Mouse (Mus musculus): Measurements from ENCODE around the gene Trpc1. TPM values are rescaled to one million over a fixed set of nuclear protein-coding genes. Genes with fewer than 3 reads are reported as not detected.

Gene Trpc1
- polyA plus RNA-seq, 1 experiment = 1.2 TPM

DNA sequence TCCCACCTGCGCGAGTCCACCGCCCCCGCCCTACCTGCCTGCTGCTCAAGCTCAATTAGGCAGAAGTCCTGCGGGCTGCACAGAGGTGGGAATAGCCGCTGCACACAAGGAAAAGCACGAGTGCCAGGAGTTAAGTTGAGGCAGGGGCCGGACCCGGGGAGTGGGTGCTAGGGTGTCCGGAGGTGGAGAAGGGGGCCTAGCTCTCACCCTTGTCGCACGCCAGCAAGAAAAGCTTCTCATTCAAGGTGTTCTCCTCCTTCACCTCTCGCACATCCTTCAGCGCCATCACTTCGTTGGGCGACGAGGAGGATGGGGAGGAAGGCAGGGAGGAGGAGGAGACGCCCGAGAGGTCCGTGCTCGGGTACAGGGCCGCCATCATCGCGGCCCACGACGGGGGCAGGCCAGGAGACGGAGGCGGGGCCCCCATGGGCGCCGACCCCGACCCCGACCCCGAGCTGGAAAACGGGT lies 680 bp downstream of the Trpc1 start:
- no peak for TF ChIP-seq POLR2A (IDR thresholded peaks at IDR 0.05; ENCODE audit: control insufficient read depth, extremely low read depth, insufficient read depth, low read length, poor library complexity)
- TF ChIP-seq CTCF (IDR thresholded peaks at IDR 0.05; ENCODE audit: borderline replicate concordance, control insufficient read depth, extremely low read depth, insufficient read depth, low read length, poor library complexity) = no peak
- Histone ChIP-seq H3K4me1 (replicated peaks; ENCODE audit: control insufficient read depth, insufficient read depth, low read length) (peaks cover 7% of the 10 kb centered on the region; the same call in 1 of the 2 replicates), H3K27me3 (ENCODE audit: control insufficient read depth, insufficient read depth, low read length) (no peaks in the 10 kb centered on the region; the same call in 1 of the 2 replicates), H3K27ac (ENCODE audit: control insufficient read depth, insufficient read depth, low read length) (no peak overlapping the region), H3K4me3 (ENCODE audit: control insufficient read depth, insufficient read depth, low read length) (peak overlapping the region; percentile 43), H3K36me3 (ENCODE audit: control insufficient read depth, insufficient read depth, low read length) (no peaks in the 10 kb centered on the region)
- WGBS = 11% methylated on average over 34 of the region's 34 CpGs
- peak; percentile 1 for DNase-seq

DNA sequence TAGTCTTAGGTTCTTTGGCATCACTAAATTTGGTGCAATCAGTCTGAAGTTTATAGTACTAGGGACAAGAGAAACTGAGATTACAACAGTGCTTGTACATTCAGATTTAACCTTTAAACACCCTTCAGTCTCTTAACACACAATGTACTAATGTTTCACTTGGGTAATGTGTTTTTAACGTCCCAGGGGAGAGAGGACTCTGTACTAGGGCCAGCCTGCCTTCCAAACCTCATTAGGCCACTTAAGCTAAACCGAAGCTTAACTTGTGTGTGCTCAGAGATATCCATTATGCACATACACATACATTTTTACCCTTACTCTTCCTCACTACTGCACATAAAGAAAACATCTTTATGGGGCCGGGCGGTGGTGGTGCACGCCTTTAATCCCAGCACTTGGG lies 2.9 kb downstream of the Trpc1 start:
- H3K27ac ChIP-seq (ENCODE audit: control insufficient read depth, insufficient read depth, low read length) = no peak overlapping the region
- no peak overlapping the region for H3K4me3 ChIP-seq (ENCODE audit: control insufficient read depth, insufficient read depth, low read length)
- DNase-seq = no peak
- H3K27me3 ChIP-seq (ENCODE audit: control insufficient read depth, insufficient read depth, low read length) = no peaks in the 10 kb centered on the region; the same call in 1 of the 2 replicates
- WGBS = 95% methylated on average over 5 of the region's 5 CpGs
- TF ChIP-seq CTCF (IDR thresholded peaks at IDR 0.05; ENCODE audit: borderline replicate concordance, control insufficient read depth, extremely low read depth, insufficient read depth, low read length, poor library complexity) = no peak
- TF ChIP-seq POLR2A (IDR thresholded peaks at IDR 0.05; ENCODE audit: control insufficient read depth, extremely low read depth, insufficient read depth, low read length, poor library complexity) = no peak
- no peaks in the 10 kb centered on the region for H3K36me3 ChIP-seq (ENCODE audit: control insufficient read depth, insufficient read depth, low read length)
- peaks cover 7% of the 10 kb centered on the region; the same call in 1 of the 2 replicates for H3K4me1 ChIP-seq (replicated peaks; ENCODE audit: control insufficient read depth, insufficient read depth, low read length)

DNA sequence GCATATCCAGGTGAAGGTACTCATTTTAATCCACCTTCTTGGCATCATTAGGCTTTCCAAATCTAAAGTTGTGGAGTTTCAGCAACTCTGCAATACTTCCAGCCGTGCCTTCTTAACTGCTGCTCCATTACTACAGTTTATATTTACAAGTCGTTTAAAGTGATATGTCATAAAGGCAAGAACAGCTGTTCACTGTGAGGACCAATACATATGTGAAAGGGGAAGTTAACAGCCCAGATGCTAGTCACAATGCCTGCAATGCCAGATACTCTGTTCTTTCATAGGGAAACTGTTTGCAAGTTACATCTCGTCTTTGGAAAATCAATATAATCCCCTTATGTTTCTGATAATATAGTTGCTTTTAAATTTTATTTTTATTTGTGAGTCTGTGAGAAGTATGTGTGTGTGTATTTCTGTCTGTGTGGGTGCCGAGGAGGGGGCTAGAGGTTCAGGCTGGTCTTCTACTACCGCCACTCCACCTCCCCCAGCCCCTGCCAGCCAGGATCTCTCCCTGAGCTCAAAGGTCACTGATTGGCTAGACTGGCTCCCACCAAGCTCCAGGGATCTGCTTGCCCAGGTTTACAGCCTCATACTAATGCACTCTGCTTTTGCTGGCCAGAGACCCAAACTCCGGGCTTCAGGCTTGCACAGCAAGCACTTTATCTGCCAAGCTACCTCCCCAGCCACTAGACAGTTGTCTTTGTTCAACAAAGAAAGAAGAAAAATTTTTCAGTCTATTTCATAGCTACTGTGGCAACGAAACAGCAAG lies 5.1 kb downstream of the Trpc1 start:
- no peak overlapping the region for H3K27ac ChIP-seq (ENCODE audit: control insufficient read depth, insufficient read depth, low read length)
- H3K4me1 ChIP-seq (replicated peaks; ENCODE audit: control insufficient read depth, insufficient read depth, low read length) = peaks cover 6% of the 10 kb centered on the region; the same call in 1 of the 2 replicates
- H3K36me3 ChIP-seq (ENCODE audit: control insufficient read depth, insufficient read depth, low read length) = no peaks in the 10 kb centered on the region
- WGBS = 57% methylated on average over 7 of the region's 7 CpGs
- no peak overlapping the region for H3K4me3 ChIP-seq (ENCODE audit: control insufficient read depth, insufficient read depth, low read length)
- no peak for DNase-seq
- TF ChIP-seq CTCF (IDR thresholded peaks at IDR 0.05; ENCODE audit: borderline replicate concordance, control insufficient read depth, extremely low read depth, insufficient read depth, low read length, poor library complexity) (no peak), POLR2A (IDR thresholded peaks at IDR 0.05; ENCODE audit: control insufficient read depth, extremely low read depth, insufficient read depth, low read length, poor library complexity) (no peak)
- H3K27me3 ChIP-seq (ENCODE audit: control insufficient read depth, insufficient read depth, low read length) = no peaks in the 10 kb centered on the region; the same call in 1 of the 2 replicates

DNA sequence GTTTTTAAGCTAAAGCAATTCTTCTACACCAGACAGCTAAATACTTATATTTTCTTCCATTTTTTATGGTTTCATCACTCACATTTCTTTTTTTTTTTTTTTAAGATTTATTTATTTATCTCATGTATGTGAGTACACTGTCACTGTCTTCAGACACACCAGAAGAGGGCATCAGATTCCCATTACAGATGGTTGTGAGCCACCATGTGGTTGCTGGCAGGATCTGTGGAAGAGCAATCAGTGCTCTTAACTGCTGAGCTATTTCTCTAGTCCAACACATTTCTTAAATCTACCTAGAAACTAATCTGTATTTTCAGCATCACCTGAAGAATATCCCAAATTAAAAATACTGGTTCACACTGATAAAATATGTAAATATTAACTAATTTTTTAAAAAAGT lies 13.9 kb downstream of the Trpc1 start:
- H3K27me3 ChIP-seq (ENCODE audit: control insufficient read depth, insufficient read depth, low read length) = no peaks in the 10 kb centered on the region
- TF ChIP-seq CTCF (IDR thresholded peaks at IDR 0.05; ENCODE audit: borderline replicate concordance, control insufficient read depth, extremely low read depth, insufficient read depth, low read length, poor library complexity) = no peak
- TF ChIP-seq POLR2A (IDR thresholded peaks at IDR 0.05; ENCODE audit: control insufficient read depth, extremely low read depth, insufficient read depth, low read length, poor library complexity) = no peak
- no peak overlapping the region for H3K27ac ChIP-seq (ENCODE audit: control insufficient read depth, insufficient read depth, low read length)
- H3K4me1 ChIP-seq (replicated peaks; ENCODE audit: control insufficient read depth, insufficient read depth, low read length) = no peaks in the 10 kb centered on the region
- H3K36me3 ChIP-seq (ENCODE audit: control insufficient read depth, insufficient read depth, low read length) = no peaks in the 10 kb centered on the region
- H3K4me3 ChIP-seq (ENCODE audit: control insufficient read depth, insufficient read depth, low read length) = no peak overlapping the region
- no peak for DNase-seq

DNA sequence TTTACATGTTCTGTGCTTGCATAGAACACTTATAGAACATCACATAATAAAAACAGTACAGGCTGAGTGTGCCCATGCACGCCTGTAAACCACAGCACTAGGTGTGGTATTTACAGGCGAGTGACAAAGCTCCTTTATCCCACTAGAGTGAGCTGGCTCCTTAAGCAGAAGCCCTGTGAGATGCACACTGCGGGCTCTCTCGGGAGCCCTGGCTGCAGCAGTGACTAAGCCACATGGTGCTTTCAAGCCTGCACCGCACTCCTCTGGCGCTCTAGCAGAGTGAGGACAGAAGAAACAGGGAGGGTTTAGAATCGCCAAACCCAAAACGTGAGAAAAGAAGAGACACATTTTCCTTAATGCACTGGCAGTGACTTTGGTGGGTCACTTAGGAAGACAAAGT lies 37.6 kb downstream of the Trpc1 start:
- Histone ChIP-seq H3K4me3 (ENCODE audit: control insufficient read depth, insufficient read depth, low read length) (no peak overlapping the region), H3K36me3 (ENCODE audit: control insufficient read depth, insufficient read depth, low read length) (no peaks in the 10 kb centered on the region), H3K27me3 (ENCODE audit: control insufficient read depth, insufficient read depth, low read length) (no peaks in the 10 kb centered on the region), H3K27ac (ENCODE audit: control insufficient read depth, insufficient read depth, low read length) (no peak overlapping the region), H3K4me1 (replicated peaks; ENCODE audit: control insufficient read depth, insufficient read depth, low read length) (no peaks in the 10 kb centered on the region)
- TF ChIP-seq POLR2A (IDR thresholded peaks at IDR 0.05; ENCODE audit: control insufficient read depth, extremely low read depth, insufficient read depth, low read length, poor library complexity) = no peak
- TF ChIP-seq CTCF (IDR thresholded peaks at IDR 0.05; ENCODE audit: borderline replicate concordance, control insufficient read depth, extremely low read depth, insufficient read depth, low read length, poor library complexity) = no peak
- no peak for DNase-seq
- WGBS = 59% methylated on average over 8 of the region's 8 CpGs

DNA sequence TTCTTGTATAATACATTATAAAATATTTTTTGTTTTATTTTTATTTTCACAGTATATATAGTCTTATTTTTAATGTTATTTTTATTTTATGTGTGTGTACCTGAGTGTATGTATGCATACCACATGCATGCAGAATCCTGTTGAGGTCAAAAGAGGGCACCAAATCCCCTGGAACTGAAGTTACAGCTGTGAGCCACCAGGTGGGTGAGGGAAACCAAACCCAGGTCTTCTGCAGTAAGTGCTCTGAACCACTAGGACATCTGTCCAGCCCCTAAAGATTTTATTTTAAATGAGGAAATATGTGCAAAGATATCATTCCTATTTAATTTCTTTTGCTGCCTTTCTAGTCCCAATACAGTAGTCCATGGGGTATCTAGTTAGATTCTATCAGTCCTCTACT lies 41.2 kb downstream of the Trpc1 start:
- H3K36me3 ChIP-seq (ENCODE audit: control insufficient read depth, insufficient read depth, low read length) = no peaks in the 10 kb centered on the region
- TF ChIP-seq POLR2A (IDR thresholded peaks at IDR 0.05; ENCODE audit: control insufficient read depth, extremely low read depth, insufficient read depth, low read length, poor library complexity) = no peak
- no peak for TF ChIP-seq CTCF (IDR thresholded peaks at IDR 0.05; ENCODE audit: borderline replicate concordance, control insufficient read depth, extremely low read depth, insufficient read depth, low read length, poor library complexity)
- DNase-seq = no peak
- no peaks in the 10 kb centered on the region for H3K4me1 ChIP-seq (replicated peaks; ENCODE audit: control insufficient read depth, insufficient read depth, low read length)
- no peak overlapping the region for H3K27ac ChIP-seq (ENCODE audit: control insufficient read depth, insufficient read depth, low read length)
- H3K27me3 ChIP-seq (ENCODE audit: control insufficient read depth, insufficient read depth, low read length) = no peaks in the 10 kb centered on the region
- no peak overlapping the region for H3K4me3 ChIP-seq (ENCODE audit: control insufficient read depth, insufficient read depth, low read length)
